Mouse (Mus musculus): ENCODE data around the gene Gadd45a. TPM values are rescaled to one million over a fixed set of nuclear protein-coding genes. Genes with fewer than 3 reads are reported as not detected.

The Gadd45a gene
- polyA plus RNA-seq (2017; shearing (Covaris generic)): 1 to 10 TPM; 5.2 to 6.5 (median 5.3) TPM

- peak; percentile 94 for ATAC-seq
These were observed at the start of gene Gadd45a for GRCm38 (mm10) chr6:67036837-67037628. Gene Gadd45a (minus strand): TSS chr6:67037457.

GRCm38 (mm10) chr6:67085850-67086437 is 48.7 kb upstream of the Gadd45a start:
- no peak for ATAC-seq

- ATAC-seq: no peak
These were observed 47.2 kb upstream of the Gadd45a start for GRCm38 (mm10) chr6:67084465-67084864.

GRCm38 (mm10) chr6:67081141-67081540 is 43.9 kb upstream of the Gadd45a start:
- no peak for ATAC-seq

- no peak for ATAC-seq
These were observed 40.8 kb upstream of the Gadd45a start for GRCm38 (mm10) chr6:67078076-67078475.

GRCm38 (mm10) chr6:67077477-67077876 is 40.2 kb upstream of the Gadd45a start:
- ATAC-seq: no peak

- ATAC-seq: no peak
These were observed 39.1 kb upstream of the Gadd45a start for GRCm38 (mm10) chr6:67076348-67076747.

- no peak for ATAC-seq
These were observed 37.6 kb upstream of the Gadd45a start for GRCm38 (mm10) chr6:67074868-67075267.

- no peak for ATAC-seq
These were observed 36.7 kb upstream of the Gadd45a start for GRCm38 (mm10) chr6:67073929-67074328.

GRCm38 (mm10) chr6:67073446-67073845 is 36.2 kb upstream of the Gadd45a start:
- ATAC-seq: no peak

GRCm38 (mm10) chr6:67071615-67072014 is 34.4 kb upstream of the Gadd45a start:
- no peak for ATAC-seq

GRCm38 (mm10) chr6:67069800-67070315 is 32.6 kb upstream of the Gadd45a start:
- peak; percentile 12 for ATAC-seq

GRCm38 (mm10) chr6:67069219-67069762 is 32.0 kb upstream of the Gadd45a start:
- ATAC-seq: peak; percentile 96

- no peak for ATAC-seq
These were observed 22.8 kb upstream of the Gadd45a start for GRCm38 (mm10) chr6:67060057-67060456.

GRCm38 (mm10) chr6:67057991-67058696 is 20.9 kb upstream of the Gadd45a start:
- ATAC-seq: no peak

GRCm38 (mm10) chr6:67057574-67057973 is 20.3 kb upstream of the Gadd45a start:
- no peak for ATAC-seq

GRCm38 (mm10) chr6:67056889-67057564 is 19.8 kb upstream of the Gadd45a start:
- ATAC-seq: no peak

- ATAC-seq: peak; percentile 85
These were observed 19.0 kb upstream of the Gadd45a start for GRCm38 (mm10) chr6:67056108-67056888.

- ATAC-seq: no peak
These were observed 12.8 kb upstream of the Gadd45a start for GRCm38 (mm10) chr6:67050063-67050462.

GRCm38 (mm10) chr6:67049695-67050038 is 12.4 kb upstream of the Gadd45a start:
- ATAC-seq: no peak

GRCm38 (mm10) chr6:67048880-67049694 is 11.8 kb upstream of the Gadd45a start:
- no peak for ATAC-seq
